Mouse (Mus musculus) central nervous system, embryonic 14 days (tissue): ENCODE measurements around the gene Kif22. TPM values are rescaled to one million over a fixed set of nuclear protein-coding genes. Genes with fewer than 3 reads are reported as not detected.

Source experiments
- polyA plus RNA-seq: library from polyadenylated mRNA; depleted of rRNA; stranded (reverse); fragments of >200 nt; gene quantifications from 2 replicates; pipeline ENCODE4 v1.2.3, GENCODE M21; 2012; rRNA removed

Kif22 gene
- polyA plus RNA-seq = 42.4 and 56.6 TPM in 2 replicates

GRCm38 (mm10) chr7:127041851-127042672 lies at the start of gene Kif22:
Gene Kif22 (minus strand): TSS chr7:127042471.

GRCm38 (mm10) chr7:127091114-127091896 lies 49.0 kb upstream of the Kif22 start, which contains the start of gene AI467606:
Gene AI467606 (plus strand): TSS chr7:127091359.

DNA sequence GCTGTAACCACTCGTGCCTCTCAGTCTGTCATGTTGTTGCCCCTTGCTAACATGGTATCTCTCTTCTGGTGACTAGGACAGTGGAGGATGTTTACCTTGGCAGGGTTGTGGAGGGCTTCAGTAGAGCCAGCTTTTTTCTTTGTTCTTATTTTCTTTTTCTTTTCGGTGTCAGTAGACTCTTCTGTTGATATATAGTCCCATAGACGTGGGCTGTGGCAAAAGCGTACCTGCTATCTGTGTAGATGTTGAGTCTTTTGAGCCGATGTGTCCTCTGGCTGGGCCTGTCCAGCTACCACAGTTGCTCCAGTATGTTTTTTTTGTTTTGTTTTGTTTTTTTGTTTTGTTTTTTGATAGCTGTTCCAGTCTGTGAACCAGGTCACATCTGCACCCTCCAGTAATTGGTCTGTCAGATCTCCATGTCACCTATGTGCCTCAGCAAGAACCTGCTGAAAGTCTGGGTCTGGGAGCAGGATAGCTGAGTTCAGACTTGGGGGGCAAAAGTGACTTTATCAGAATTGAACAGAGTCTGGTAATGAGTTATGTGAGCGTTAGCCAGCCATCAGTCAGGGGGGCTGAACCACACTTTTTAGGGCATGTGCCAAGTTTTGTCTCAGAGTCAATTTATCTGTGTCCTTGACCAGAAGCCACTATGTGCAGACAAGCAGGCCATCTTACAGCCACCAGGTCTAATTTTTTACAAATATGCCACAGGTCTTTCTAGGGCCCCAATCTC lies 45.2 kb upstream of the Kif22 start, which contains the start of gene Zg16:
Zg16 (minus strand) TSS at position 51 of the 733 bp plus-strand sequence.

GRCm38 (mm10) chr7:127026984-127027726 lies 15.1 kb downstream of the Kif22 start, which contains the start of gene Maz:
Gene Maz (minus strand): TSS chr7:127027037.

DNA sequence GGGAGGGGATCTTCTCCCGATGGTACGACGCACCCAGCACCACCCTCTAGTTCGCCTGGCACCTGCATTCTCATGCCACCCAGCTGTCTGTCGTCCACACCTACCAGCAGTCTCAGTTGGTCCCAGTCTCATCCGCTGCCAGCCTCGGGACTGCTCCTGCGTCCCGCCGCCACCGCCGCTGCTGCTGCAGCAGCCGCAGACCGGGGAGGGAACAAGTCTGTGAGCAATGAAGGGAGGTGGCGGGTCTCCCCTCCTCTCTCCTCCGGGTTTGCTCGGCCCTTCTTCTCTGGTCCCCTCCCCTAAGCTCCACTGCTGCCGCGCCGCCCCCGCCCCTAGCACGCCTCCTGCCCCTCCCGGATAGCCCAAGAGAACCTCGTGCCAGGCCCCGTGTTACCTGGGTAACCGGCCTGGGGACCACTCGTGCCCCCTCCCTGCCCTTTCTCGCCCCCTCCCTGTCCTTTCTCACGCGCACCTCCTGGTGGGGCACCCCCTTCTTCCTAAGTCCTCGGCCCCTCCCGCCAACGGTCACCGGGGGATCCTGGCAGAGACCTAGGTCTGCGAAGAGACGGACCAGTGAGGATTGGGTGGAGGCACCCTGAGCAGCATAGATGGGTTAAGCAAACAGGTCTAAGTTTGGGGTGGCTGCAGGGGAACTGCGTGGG lies 21.2 kb downstream of the Kif22 start, which contains the start of the genes Gm42742 and Prrt2:
Gm42742 (minus strand) TSS at position 197 of the 662 bp plus-strand sequence.
Prrt2 (minus strand) TSS at position 311 of the 662 bp plus-strand sequence.

DNA sequence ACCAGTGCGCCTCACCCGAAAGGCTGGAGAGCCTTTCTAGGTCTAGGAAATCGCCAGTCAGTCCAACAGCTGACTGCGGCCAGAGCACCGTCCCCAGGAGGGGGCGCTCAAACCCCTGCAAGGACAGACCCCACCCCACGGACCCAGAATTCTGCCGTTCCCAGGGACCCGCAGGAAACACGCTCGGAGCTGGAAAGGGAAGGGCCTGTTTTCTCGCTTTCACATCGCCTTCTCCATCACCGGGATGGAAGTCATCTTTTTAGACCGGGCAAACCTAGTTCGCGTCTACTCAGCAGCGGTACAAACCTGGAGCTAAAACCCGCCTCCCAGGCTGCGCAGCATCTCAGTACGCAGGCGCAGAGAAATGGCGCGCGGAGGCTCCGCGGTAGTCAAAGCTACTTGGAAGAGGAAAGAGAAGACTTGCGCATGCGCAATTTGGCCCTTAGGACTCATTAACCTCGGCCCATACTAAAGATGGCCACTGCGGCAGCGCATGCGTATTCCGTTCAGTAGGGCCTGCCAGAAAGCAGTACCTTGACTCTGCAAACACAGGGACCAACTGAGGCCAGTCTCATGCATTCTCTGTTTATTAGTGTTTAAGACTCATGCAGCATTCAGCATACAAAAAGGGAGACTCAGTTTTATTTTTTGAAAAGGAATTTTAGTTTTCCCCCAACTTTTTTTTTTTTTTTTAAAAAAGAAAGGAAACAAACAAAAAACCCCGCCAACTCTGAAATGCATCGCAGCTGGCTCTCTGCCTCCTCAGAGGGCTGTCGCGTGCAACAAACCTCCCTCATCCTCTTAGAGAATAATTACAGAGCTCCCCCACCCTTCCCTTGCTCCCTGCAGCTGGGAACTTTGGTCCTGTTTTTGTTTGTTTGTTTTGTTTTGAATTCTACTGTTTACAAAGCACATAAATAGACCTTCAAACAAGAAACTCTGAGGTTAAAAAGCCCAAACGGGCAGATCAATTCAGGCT lies 25.0 kb downstream of the Kif22 start, which contains the start of gene Pagr1a:
Pagr1a (minus strand) TSS at position 382 of the 979 bp plus-strand sequence.

GRCm38 (mm10) chr7:127016481-127016485 lies 26.0 kb downstream of the Kif22 start, which contains the start of gene Pagr1b:
Gene Pagr1b (minus strand): TSS chr7:127016484.

DNA sequence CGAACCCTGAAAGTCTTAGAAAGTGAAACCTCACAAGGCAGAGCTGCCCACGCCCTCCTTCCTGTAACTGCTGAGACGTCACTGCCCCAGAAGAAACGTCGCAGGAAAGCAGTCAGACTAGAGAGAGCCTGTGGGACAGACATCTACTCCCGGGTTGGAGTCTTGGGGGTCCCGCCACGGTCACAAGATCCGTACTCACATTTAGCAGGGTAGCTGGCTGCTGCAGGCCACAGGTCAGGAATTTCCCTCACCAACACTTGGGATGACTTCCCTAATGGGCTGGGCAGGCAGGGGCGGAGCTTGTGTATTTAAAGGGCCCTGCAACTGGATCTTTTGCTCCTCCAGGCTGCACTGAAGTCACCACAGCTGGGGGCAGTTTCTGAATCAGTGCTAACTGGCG lies 28.0 kb downstream of the Kif22 start, which contains the start of gene Mvp:
Mvp (minus strand) TSS at position 302 of the 400 bp plus-strand sequence.

Other genes with a start within 250 kb of the Kif22 start
- 212 and 213 TPM in 2 replicates for gene Ppp4c, start 250.0 kb downstream of the Kif22 start, polyA plus RNA-seq
- 145 and 162 TPM in 2 replicates for gene Fam57b, start 244.8 kb downstream of the Kif22 start, polyA plus RNA-seq
- gene 4930451I11Rik, start 210.8 kb downstream of the Kif22 start, polyA plus RNA-seq = not detected in 2 replicates
- gene Doc2a, start 195.1 kb downstream of the Kif22 start, polyA plus RNA-seq = 9.8 and 10.8 TPM in 2 replicates
- gene Hirip3, start 180.5 kb downstream of the Kif22 start, polyA plus RNA-seq = 94.8 and 104 TPM in 2 replicates
- gene Ino80e, start 180.1 kb downstream of the Kif22 start, polyA plus RNA-seq = 82.6 and 86.4 TPM in 2 replicates
- gene Taok2, start 157.8 kb downstream of the Kif22 start, polyA plus RNA-seq = 103 and 114 TPM in 2 replicates
- gene Tmem219, start 119.6 kb downstream of the Kif22 start, polyA plus RNA-seq = 30.6 and 32.0 TPM in 2 replicates
- gene Kctd13, start 113.6 kb downstream of the Kif22 start, polyA plus RNA-seq = 88.9 and 93.8 TPM in 2 replicates
- 16.9 and 17.6 TPM in 2 replicates for gene Asphd1, start 92.9 kb downstream of the Kif22 start, polyA plus RNA-seq
- gene Sez6l2, start 91.9 kb downstream of the Kif22 start, polyA plus RNA-seq = 72.8 and 76.2 TPM in 2 replicates
- gene Cdipt, start 66.6 kb downstream of the Kif22 start, polyA plus RNA-seq = 126 and 133 TPM in 2 replicates
- gene Cdiptos, start 66.4 kb downstream of the Kif22 start, polyA plus RNA-seq = 0.85 and 0.95 TPM in 2 replicates
- 3.9 and 5.7 TPM in 2 replicates for gene Mvp, start 27.9 kb downstream of the Kif22 start, polyA plus RNA-seq
- gene Pagr1b, start 26.0 kb downstream of the Kif22 start, polyA plus RNA-seq = 1.4 and 1.5 TPM in 2 replicates
- gene Pagr1a, start 25.1 kb downstream of the Kif22 start, polyA plus RNA-seq = 15.3 and 18.9 TPM in 2 replicates
- gene Gm42742, start 21.4 kb downstream of the Kif22 start, polyA plus RNA-seq = 111 and 124 TPM in 2 replicates
- gene Prrt2, start 21.3 kb downstream of the Kif22 start, polyA plus RNA-seq = 54.6 and 70.1 TPM in 2 replicates
- gene Maz, start 15.4 kb downstream of the Kif22 start, polyA plus RNA-seq = 309 and 326 TPM in 2 replicates
- 0.10 TPM in 1 of 2 replicates, not detected in the other for gene Zg16, start 44.9 kb upstream of the Kif22 start, polyA plus RNA-seq
- 2.1 TPM in 2 replicates for gene AI467606, start 48.9 kb upstream of the Kif22 start, polyA plus RNA-seq
- gene Qprt, start 79.8 kb upstream of the Kif22 start, polyA plus RNA-seq = 0.68 and 1.5 TPM in 2 replicates
- gene Spn, start 95.4 kb upstream of the Kif22 start, polyA plus RNA-seq = 0.10 and 0.19 TPM in 2 replicates
- 139 and 140 TPM in 2 replicates for gene Cd2bp2, start 153.6 kb upstream of the Kif22 start, polyA plus RNA-seq
- 55.6 and 59.0 TPM in 2 replicates for gene Tbc1d10b, start 166.0 kb upstream of the Kif22 start, polyA plus RNA-seq
- 4.0 and 196 TPM in 2 replicates for gene Mylpf, start 166.4 kb upstream of the Kif22 start, polyA plus RNA-seq
- gene Zfp553, start 190.6 kb upstream of the Kif22 start, polyA plus RNA-seq = 30.7 and 37.3 TPM in 2 replicates
- 28.1 and 35.9 TPM in 2 replicates for gene Sept1, start 190.7 kb upstream of the Kif22 start, polyA plus RNA-seq
- gene Zfp771, start 201.8 kb upstream of the Kif22 start, polyA plus RNA-seq = 84.0 and 85.7 TPM in 2 replicates
- gene Dctpp1, start 218.2 kb upstream of the Kif22 start, polyA plus RNA-seq = 95.6 and 105 TPM in 2 replicates
- 22.5 and 23.0 TPM in 2 replicates for gene Sephs2, start 231.6 kb upstream of the Kif22 start, polyA plus RNA-seq